Mouse (Mus musculus) CH12.LX (cell line): ENCODE data around the gene Gusb.

ENCODE experiments used
- CHD1 ChIP-seq: IDR thresholded peaks from 2 replicates; pipeline ENCODE4 v1.6.1; 2012; ENCODE audit warnings: low read depth, low read length, improper control_type of control experiment, inconsistent platforms
- CTCF ChIP-seq, 2 experiments: IDR thresholded peaks in 1 of 2; conservative IDR thresholded peaks in 1 of 2; 2 replicates each; pipeline ENCODE4 v1.5.1; 2011 to 2012; ENCODE audit warnings: low read depth in 2 of 2, low read length in 2 of 2, improper control_type of control experiment in 1 of 2, inconsistent platforms in 1 of 2, mild to moderate bottlenecking in 1 of 2, moderate library complexity in 1 of 2
- JUN ChIP-seq: IDR thresholded peaks from 2 replicates; pipeline ENCODE4 v1.6.1; 2011; ENCODE audit warnings: low read depth, mild to moderate bottlenecking, low read length, improper control_type of control experiment, moderate library complexity; ENCODE audit not compliant: insufficient read depth
- POLR2A ChIP-seq: IDR thresholded peaks from 2 replicates; pipeline ENCODE4 v1.6.1; 2011; ENCODE audit warnings: low read depth, mild to moderate bottlenecking, improper control_type of control experiment, low read length
- RAD21 ChIP-seq: IDR thresholded peaks from 2 replicates; pipeline ENCODE4 v1.6.1; 2011; ENCODE audit warnings: low read depth, mild to moderate bottlenecking, low read length, improper control_type of control experiment, moderate library complexity
- RCOR1 ChIP-seq: conservative IDR thresholded peaks from 2 replicates; pipeline ENCODE4 v1.6.1; 2012; ENCODE audit warnings: low read depth, mild to moderate bottlenecking, inconsistent platforms, low read length, improper control_type of control experiment

DNA sequence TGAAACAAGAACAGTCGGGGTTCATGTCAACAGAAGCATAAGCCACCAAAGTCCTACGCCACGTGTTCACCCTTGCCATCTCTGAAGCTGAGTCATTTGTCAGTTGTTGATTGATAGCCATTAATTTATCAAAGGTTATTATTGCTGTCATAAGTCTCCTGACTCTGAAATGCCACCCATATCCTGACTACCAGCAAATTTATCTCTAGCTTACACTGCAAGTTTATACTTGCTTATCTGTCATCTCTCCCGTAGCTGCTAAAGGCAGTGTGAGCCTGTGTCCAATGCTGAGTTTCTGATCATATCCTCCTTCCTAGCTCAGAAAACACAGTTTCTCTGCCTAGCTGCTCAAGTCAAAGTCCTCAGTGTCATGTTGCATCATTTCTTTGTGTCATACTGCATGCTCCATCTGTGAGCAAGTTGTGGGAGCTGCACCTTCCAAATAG, 28.0 kb downstream of the Gusb start:
- no peak for TF ChIP-seq RCOR1
- TF ChIP-seq CTCF (conservative IDR thresholded peaks at IDR 0.05 in 1 of 2, IDR thresholded peaks at IDR 0.05 in 1 of 2; ENCODE audit: low read depth in 2 of 2, low read length in 2 of 2), result no peak
- no peak for TF ChIP-seq POLR2A
- TF ChIP-seq RAD21, result no peak
- TF ChIP-seq JUN, result no peak
- no peak for TF ChIP-seq CHD1
